Mouse (Mus musculus) heart, postnatal 0 days (tissue): ENCODE measurements around the gene Zscan22. TPM values are rescaled to one million over a fixed set of nuclear protein-coding genes. Genes with fewer than 3 reads are reported as not detected.
"Not testable (repeated sequence)": the region's sequence is repeated elsewhere in the genome, so short reads cannot be mapped to it uniquely, and the experiment has no call there.

ENCODE experiments used
- ATAC-seq: fragments of 200-750 bp; cut with Nextera tagmentation; 2 replicates; pipeline ENCODE4 v1.8.0; 2017; ENCODE audit warnings: low read depth, moderate number of reproducible peaks, moderate library complexity; ENCODE audit not compliant: insufficient read depth
- DNase-seq: peaks from one replicate; pipeline ENCODE4 v3.0.0-alpha.2; 2016; ENCODE audit warnings: low spot score
- H3K27ac ChIP-seq: fragments of 300-500 bp; sonication (generic); 2 replicates; pipeline ENCODE4 v1.5.1; 2014; ENCODE audit warnings: low read depth, mild to moderate bottlenecking
- H3K27me3 ChIP-seq: fragments of 300-500 bp; sonication (generic); 2 replicates; pipeline ENCODE4 v1.6.1; 2014; ENCODE audit warnings: low read length, mixed read lengths; ENCODE audit not compliant: control insufficient read depth, insufficient read depth
- H3K36me3 ChIP-seq: fragments of 300-500 bp; sonication (generic); replicated peaks from 2 replicates; pipeline ENCODE4 v1.6.1; 2014; ENCODE audit warnings: low read length, mixed read lengths; ENCODE audit not compliant: control insufficient read depth, insufficient read depth
- H3K4me1 ChIP-seq: fragments of 300-500 bp; sonication (generic); 2 replicates; pipeline ENCODE4 v1.6.1; 2014; ENCODE audit warnings: antibody characterized with exemption; ENCODE audit not compliant: control insufficient read depth, insufficient read depth
- H3K4me2 ChIP-seq: fragments of 300-500 bp; sonication (generic); 2 replicates; pipeline ENCODE4 v1.6.1; 2014; ENCODE audit warnings: low read depth, mild to moderate bottlenecking, low read length, moderate library complexity
- H3K4me3 ChIP-seq: fragments of 300-500 bp; sonication (generic); 2 replicates; pipeline ENCODE4 v1.5.1; 2014; ENCODE audit warnings: low read depth, low read length
- H3K9ac ChIP-seq: fragments of 300-500 bp; sonication (generic); replicated peaks from 2 replicates; pipeline ENCODE4 v1.6.1; 2014; ENCODE audit warnings: low read depth, low read length, mixed read lengths
- H3K9me3 ChIP-seq: fragments of 300-500 bp; sonication (generic); replicated peaks from 2 replicates; pipeline ENCODE4 v1.6.1; 2016; ENCODE audit warnings: low read length; ENCODE audit not compliant: control insufficient read depth
- CTCF ChIP-seq: IDR thresholded peaks from 2 replicates; pipeline ENCODE4 v1.5.1; 2016; ENCODE audit warnings: antibody characterized with exemption, control low read depth, low read depth
- EP300 ChIP-seq: IDR thresholded peaks from 2 replicates; pipeline ENCODE4 v1.6.1; 2016; ENCODE audit warnings: antibody characterized with exemption, low read depth
- WGBS: fragments of 180-500 bp; shearing (Covaris S2); extraction: QIAGEN DNeasy Blood & Tissue Kit; methylation state at CpG from one replicate; pipeline ENCODE4 v1.1.7; 2014; 5-methylcytosine and 5-hydroxymethylcytosine counted together
- polyA plus RNA-seq: library from polyadenylated mRNA; unstranded; fragments of >200 nt; fragmentation: Nextera tagmentation; extraction: Ambion mirVana; gene quantifications from 2 replicates; pipeline ENCODE4 v1.2.1, GENCODE M21; 2015
- total RNA-seq: library from RNA; depleted of rRNA; stranded (reverse); fragments of >200 nt; gene quantifications from 2 replicates; pipeline ENCODE4 v1.2.3, GENCODE M21; 2014; ENCODE audit warnings: low replicate concordance; rRNA removed

Zscan22 gene
- 1.3 and 3.5 TPM in 2 replicates for total RNA-seq
- 4.4 and 4.6 TPM in 2 replicates for polyA plus RNA-seq

DNA sequence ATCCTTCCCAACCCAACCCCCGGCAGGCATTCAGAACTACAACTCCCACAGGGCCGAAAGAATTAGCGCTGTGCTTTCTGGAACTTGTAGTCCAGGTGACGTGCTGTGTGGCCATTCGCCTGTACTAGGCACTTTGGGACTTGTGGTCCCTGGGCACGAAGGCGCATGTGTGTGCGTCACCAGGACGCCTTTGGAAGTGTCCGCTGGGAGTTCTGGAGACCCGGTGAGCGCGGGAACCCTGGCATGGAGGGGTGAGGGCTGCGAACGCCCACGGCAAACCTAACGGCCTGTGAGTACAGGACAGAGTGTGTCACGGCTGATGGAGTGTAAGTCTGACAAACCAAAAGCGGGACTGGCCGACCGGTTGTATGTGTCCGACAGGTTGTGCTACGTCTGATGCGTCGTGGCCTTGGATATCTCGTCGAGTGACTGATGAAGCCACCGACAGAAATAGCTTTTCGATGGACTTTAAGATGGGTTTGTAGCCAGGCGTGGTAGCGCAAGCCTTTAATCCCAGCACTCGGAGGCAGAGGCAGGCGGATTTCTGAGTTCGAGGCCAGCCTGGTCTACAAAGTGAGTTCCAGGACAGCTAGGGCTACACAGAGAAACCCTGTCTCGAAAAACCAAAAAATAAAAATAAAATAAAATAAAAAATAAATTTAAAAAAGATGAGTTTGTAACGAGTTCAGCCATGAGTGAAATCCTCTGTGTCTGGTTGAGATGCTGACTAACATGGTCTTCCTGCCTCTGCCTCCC is at the start of gene Zscan22:
TSS of gene Zscan22 (plus strand) at position 161 of the 756 bp plus-strand sequence.
- DNase-seq (peak; percentile 95), ATAC-seq (peak; percentile 100)
- Histone ChIP-seq H3K9me3 (no peaks in the 10 kb centered on the region), H3K4me1 (peaks cover 7% of the 10 kb centered on the region), H3K36me3 (peaks cover 4% of the 10 kb centered on the region; the same call in 1 of the 2 replicates), H3K4me3 (peak within 1 kb of the TSS; percentile 77), H3K27me3 (no peaks in the 10 kb centered on the region), H3K27ac (peak within 1 kb of the TSS; percentile 62), H3K9ac (peak within 1 kb of the TSS; percentile 58), H3K4me2 (peak within 1 kb of the TSS; percentile 66)
- 5% methylated on average over 36 of the region's 36 CpGs for WGBS
- TF ChIP-seq EP300, result no peak
- no peak for TF ChIP-seq CTCF

GRCm38 (mm10) chr7:12874301-12874700 is 23.3 kb upstream of the Zscan22 start:
- Histone ChIP-seq H3K4me1 (no peaks in the 10 kb centered on the region), H3K9me3 (peaks cover 4% of the 10 kb centered on the region; the same call in 1 of the 2 replicates), H3K4me3 (no peak overlapping the region), H3K9ac (no peak overlapping the region), H3K4me2 (no peak overlapping the region), H3K27ac (no peak overlapping the region), H3K36me3 (no peaks in the 10 kb centered on the region), H3K27me3 (no peaks in the 10 kb centered on the region)
- peak; percentile 18 for DNase-seq
- ATAC-seq, result no peak
- 21% methylated on average over 3 of the region's 3 CpGs for WGBS
- no peak for TF ChIP-seq EP300
- peak; percentile 38 for TF ChIP-seq CTCF

DNA sequence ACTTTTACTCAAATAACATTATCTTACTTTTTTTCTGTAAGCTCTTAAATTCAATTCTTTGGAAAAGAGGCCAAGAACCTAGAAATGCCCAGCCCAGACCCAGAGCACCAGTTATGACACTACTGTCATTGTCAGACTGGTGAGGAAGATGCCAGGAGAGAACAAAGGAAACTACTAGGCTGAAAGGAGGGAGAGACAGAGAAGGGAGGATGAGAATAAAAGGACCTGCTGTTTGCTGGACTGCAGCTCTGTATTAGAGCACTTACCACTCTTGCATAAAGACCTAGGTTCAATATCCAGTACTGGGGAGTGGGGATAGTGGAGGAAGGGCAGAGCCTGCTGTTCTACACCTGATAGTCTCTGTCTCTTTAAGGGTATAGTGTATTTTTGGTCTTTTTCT is 17.6 kb upstream of the Zscan22 start:
- no peak for DNase-seq
- peaks cover 8% of the 10 kb centered on the region; the same call in 1 of the 2 replicates for H3K36me3 ChIP-seq
- no peak overlapping the region for H3K27ac ChIP-seq
- no peaks in the 10 kb centered on the region for H3K9me3 ChIP-seq
- TF ChIP-seq CTCF (no peak), EP300 (no peak)
- H3K4me3 ChIP-seq, result no peak overlapping the region
- no peak for ATAC-seq
- H3K4me2 ChIP-seq, result no peak overlapping the region
- no peak overlapping the region for H3K9ac ChIP-seq
- peaks cover 7% of the 10 kb centered on the region for H3K4me1 ChIP-seq
- no peaks in the 10 kb centered on the region for H3K27me3 ChIP-seq

- DNase-seq, H3K27me3 ChIP-seq, H3K4me1 ChIP-seq, ATAC-seq, H3K27ac ChIP-seq, H3K9ac ChIP-seq, H3K9me3 ChIP-seq: not testable (repeated sequence)
- peak overlapping the region; percentile 58 for H3K4me3 ChIP-seq
- peak overlapping the region; percentile 80 for H3K4me2 ChIP-seq
- 44% methylated on average over 8 of the region's 8 CpGs for whole genome bisulfite sequencing
- H3K36me3 ChIP-seq, result peaks cover 13% of the 10 kb centered on the region
Measured at GRCm38 (mm10) chr7:12880497-12880896, 17.1 kb upstream of the Zscan22 start.

- peaks cover 7% of the 10 kb centered on the region for H3K4me1 ChIP-seq
- H3K27me3 ChIP-seq, result no peaks in the 10 kb centered on the region
- WGBS, result under 1% methylated on average over 35 of the region's 35 CpGs
- peaks cover 19% of the 10 kb centered on the region for H3K36me3 ChIP-seq
- DNase-seq, result peak; percentile 95
- H3K4me3 ChIP-seq, result peak within 1 kb of the TSS; percentile 58
- H3K27ac ChIP-seq, result peak within 1 kb of the TSS; percentile 5
- 0 out of 2 replicates have a peak, but pooled peaks have one; percentile 0 for TF ChIP-seq CTCF
- TF ChIP-seq EP300, result no peak
- no peaks in the 10 kb centered on the region for H3K9me3 ChIP-seq
- peak within 1 kb of the TSS; percentile 80 for H3K4me2 ChIP-seq
- ATAC-seq, result peak; percentile 100
- H3K9ac ChIP-seq, result peak within 1 kb of the TSS; percentile 47
Measured at GRCm38 (mm10) chr7:12880911-12881660, 16.5 kb upstream of the Zscan22 start, which contains the start of gene Zfp128. Zfp128 (plus strand) TSS chr7:12881177.
